Comparison of ENCODE assay signal across 8 mouse cellular contexts in the genomic region with DNA sequence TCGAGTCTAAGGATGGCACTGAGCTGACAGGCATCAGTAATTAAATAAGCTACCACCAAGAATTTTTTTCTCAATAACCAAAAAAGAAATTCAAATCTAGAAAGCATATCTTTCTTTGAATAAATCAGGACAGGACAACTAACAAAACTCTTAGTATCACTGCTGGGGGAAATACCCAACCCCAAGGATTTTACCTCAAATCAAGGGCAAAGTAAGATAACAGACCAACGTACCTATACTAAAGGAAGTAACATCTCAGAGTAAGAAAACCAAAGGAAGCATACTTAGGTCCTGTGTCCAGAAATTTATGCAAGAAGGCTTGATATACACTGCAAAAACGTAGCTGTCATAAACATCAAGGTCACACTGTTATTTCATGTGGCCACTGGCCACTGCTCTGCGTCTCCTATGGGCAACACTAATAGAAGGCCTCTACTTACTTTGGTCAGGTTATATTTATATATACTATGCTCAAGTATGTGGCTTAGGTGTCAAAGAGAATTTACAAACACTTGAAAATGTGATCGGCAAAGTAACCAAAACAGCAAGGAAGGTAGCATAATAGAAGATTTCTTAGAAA. TPM values are rescaled to one million over a fixed set of nuclear protein-coding genes. Genes with fewer than 3 reads are reported as not detected.
A peak's percentile ranks its signal among the peaks of the same experiment; 100 is the strongest.
DNase-seq lines count a peak whose midpoint lies in the region; ATAC-seq lines count a peak whose summit lies in the region.

No protein-coding gene starts in this region.

- intact Hi-C loops in heart, postnatal 10 days (cut with DNase I): loop anchor here (2.0 to 5.0 kb wide), 3 partner anchors 21 to 223 kb away; a partner anchor contains a TSS

- peaks cover 20% of the 10 kb centered on the region for H3K4me1 ChIP-seq in forebrain, embryonic 15.5 days
- H3K4me1 ChIP-seq in liver, embryonic 13.5 days (replicated peaks): peaks cover 18% of the 10 kb centered on the region

- H3K9me3 ChIP-seq in forebrain, embryonic 15.5 days: no peaks in the 10 kb centered on the region
- H3K9me3 ChIP-seq in liver, embryonic 13.5 days (replicated peaks): no peaks in the 10 kb centered on the region

- no peak for ATAC-seq in forebrain, embryonic 15.5 days (replicated peaks)
- no peak for ATAC-seq in liver, embryonic 13.5 days (ENCODE audit: low read depth)

- WGBS in forebrain, embryonic 15.5 days: 76% methylated on average over 5 of the region's 5 CpGs
- WGBS in liver, embryonic 13.5 days (ENCODE audit: insufficient replicate concordance): 54% methylated on average over 5 of the region's 5 CpGs

- peak; percentile 75 for DNase-seq in heart, adult 11 months
- DNase-seq in heart, postnatal 10 days: no peak
- peak; percentile 32 for DNase-seq in CD4-positive helper T cell, adult 2 months (ENCODE audit: low read depth, low spot score)
- DNase-seq in liver, embryonic 13.5 days: no peak
- no peak for DNase-seq in embryo, embryonic 9.5 days (ENCODE audit: extremely low spot score)
- no peak for DNase-seq in gastrocnemius, postnatal 25 days
- DNase-seq in cerebellum, postnatal 36 days: no peak

- peak overlapping the region; percentile 70 for H3K4me2 ChIP-seq in forebrain, embryonic 15.5 days (replicated peaks)
- H3K4me2 ChIP-seq in liver, embryonic 13.5 days: peak overlapping the region; percentile 88

- H3K27ac ChIP-seq in forebrain, embryonic 15.5 days (replicated peaks): no peak overlapping the region; the same call in 1 of the 2 replicates
- H3K27ac ChIP-seq in liver, embryonic 13.5 days: peak overlapping the region; percentile 97

- no peaks in the 10 kb centered on the region for H3K27me3 ChIP-seq in forebrain, embryonic 15.5 days
- no peaks in the 10 kb centered on the region for H3K27me3 ChIP-seq in liver, embryonic 13.5 days

- peaks cover 2% of the 10 kb centered on the region; the same call in 1 of the 2 replicates for H3K36me3 ChIP-seq in forebrain, embryonic 15.5 days
- peaks cover 11% of the 10 kb centered on the region for H3K36me3 ChIP-seq in liver, embryonic 13.5 days

- H3K9ac ChIP-seq in forebrain, embryonic 15.5 days (replicated peaks): peak overlapping the region; percentile 69
- H3K9ac ChIP-seq in liver, embryonic 13.5 days: peak overlapping the region; percentile 92

- peak overlapping the region; percentile 62 for H3K4me3 ChIP-seq in forebrain, embryonic 15.5 days
- H3K4me3 ChIP-seq in liver, embryonic 13.5 days (replicated peaks): peak overlapping the region; percentile 91

RNA-seq across cellular contexts. Expression of a gene that starts 2.0 kb away (rescaled TPM):
- 10 to 100 TPM; 39.0 to 39.8 TPM for total RNA-seq in heart, postnatal 10 days (2021)
- polyA plus RNA-seq in forebrain, embryonic 15.5 days (2015; fragmentation: Nextera tagmentation; extraction: Ambion mirVana): 42.8 and 45.5 TPM in 2 replicates
- polyA plus RNA-seq in liver, embryonic 13.5 days (2015; fragmentation: Nextera tagmentation; extraction: Ambion mirVana): 7.8 and 9.9 TPM in 2 replicates
- 10 to 100 TPM; 24.7 to 33.0 TPM for total RNA-seq in gastrocnemius, postnatal 25 days (2021)

RNA-seq across cellular contexts. Expression of a gene that starts 15.6 kb away (rescaled TPM):
- total RNA-seq in heart, postnatal 10 days (2021): 1 to 10 TPM; 7.9 TPM
- 88.5 and 91.7 TPM in 2 replicates for polyA plus RNA-seq in forebrain, embryonic 15.5 days (2015; fragmentation: Nextera tagmentation; extraction: Ambion mirVana)
- polyA plus RNA-seq in liver, embryonic 13.5 days (2015; fragmentation: Nextera tagmentation; extraction: Ambion mirVana): 78.9 and 108 TPM in 2 replicates
- 1 to 10 TPM; 4.5 to 5.3 TPM for total RNA-seq in gastrocnemius, postnatal 25 days (2021)

Comparison
In these comparisons a context has a peak if more than half of its experiments do, and no peak if none do; other contexts are left out.
1. DNase-seq: peak in heart, adult 11 months (single experiment) and CD4-positive helper T cell, adult 2 months (single experiment); none in heart, postnatal 10 days (0 of 2), liver, embryonic 13.5 days (single experiment), embryo, embryonic 9.5 days (single experiment), gastrocnemius, postnatal 25 days (single experiment) and cerebellum, postnatal 36 days (0 of 2).